ENCODE assay signal across 14 mouse cellular contexts in the genomic region with DNA sequence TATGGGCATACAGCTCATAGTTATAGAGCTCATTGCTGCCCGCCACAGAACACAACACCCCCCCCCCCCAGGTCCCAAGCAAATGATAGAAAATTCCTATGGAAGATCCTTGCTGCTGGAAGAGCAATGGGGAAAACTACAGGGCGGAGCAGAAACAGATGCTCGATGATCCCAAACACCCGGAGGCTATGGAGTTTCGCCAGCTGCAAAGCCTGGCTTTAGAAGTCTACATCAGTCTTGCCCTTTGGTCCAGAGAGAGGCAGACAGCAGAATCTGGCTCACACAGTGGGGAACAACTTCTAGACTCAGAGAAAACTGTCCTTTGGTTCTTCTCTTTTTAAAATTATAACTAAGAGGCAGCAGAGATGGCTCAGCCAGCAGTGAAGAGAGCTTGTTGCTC. TPM values are rescaled to one million over a fixed set of nuclear protein-coding genes. Genes with fewer than 3 reads are reported as not detected.
A peak's percentile ranks its signal among the peaks of the same experiment; 100 is the strongest.
DNase-seq lines count a peak whose midpoint lies in the region.
"Had no signal": no experiment of that assay in that cellular context is flagged by ENCODE, and none has a peak within 500 bp of the region (broad histone marks: within the 10 kb centered on the region; RNA-seq: fewer than 3 reads in every experiment).

No protein-coding gene starts in this region.

- DNase-seq in heart, postnatal 4 days: peak; percentile 38
- DNase-seq in heart, adult 18-20 months: no peak
- DNase-seq in urinary bladder, postnatal 14 days (ENCODE audit: low spot score): peak; percentile 58
- DNase-seq in urinary bladder, postnatal 10 days (ENCODE audit: low spot score): no peak
- peak; percentile 74 for DNase-seq in kidney, postnatal 14 days
- DNase-seq in embryo, embryonic 10 days (ENCODE audit: low spot score): no peak
- no peak for DNase-seq in spleen, postnatal 14 days (ENCODE audit: low spot score in 2 of 2)
- no peak for DNase-seq in embryo, embryonic 11 days
- DNase-seq: adrenal gland, postnatal 14 days; cerebellum, adult 8-10 months; forebrain, postnatal 0 days; liver, postnatal 0 days; midbrain, embryonic 14.5 days; thymus, adult 18-20 months had no signal

RNA-seq across cellular contexts. Expression of a gene that starts 27.9 kb away (rescaled TPM):
- total RNA-seq in heart, postnatal 4 days (2021): 10 to 100 TPM; 23.5 to 25.4 TPM
- 10 to 100 TPM; 15.3 to 20.3 TPM for total RNA-seq in heart, adult 18-20 months (2021)

Comparison
In these comparisons a context has a peak if more than half of its experiments do, and no peak if none do; other contexts are left out.
1. DNase-seq: peak in heart, postnatal 4 days (single experiment), urinary bladder, postnatal 14 days (single experiment) and kidney, postnatal 14 days (single experiment); none in heart, adult 18-20 months (0 of 2), urinary bladder, postnatal 10 days (single experiment), embryo, embryonic 10 days (single experiment), spleen, postnatal 14 days (0 of 2) and embryo, embryonic 11 days (single experiment).